Mouse (Mus musculus) urinary bladder, postnatal 4 days (tissue): ENCODE measurements around the gene Gm21974.
"Not testable (repeated sequence)": the region's sequence is repeated elsewhere in the genome, so short reads cannot be mapped to it uniquely, and the experiment has no call there.

Experiments used
- DNase-seq, 2 experiments: peaks; one replicate each; pipeline ENCODE4 v3.0.0; 2021 to 2022; ENCODE audit warnings: low spot score in 2 of 2

Gm21974 gene

GRCm38 (mm10) chr7:127915293-127915692 is 20.0 kb upstream of the Gm21974 start:
- no peak for DNase-seq

GRCm38 (mm10) chr7:127912938-127913337 is 17.7 kb upstream of the Gm21974 start:
- DNase-seq: no peak

- peak; percentile 84 to 87 for DNase-seq
These were observed 17.1 kb upstream of the Gm21974 start, which contains the start of gene Kat8 for GRCm38 (mm10) chr7:127912190-127912871. TSS of gene Kat8 (plus strand) at chr7:127912516.

- no peak for DNase-seq
These were observed 13.4 kb upstream of the Gm21974 start for GRCm38 (mm10) chr7:127908656-127909055.

GRCm38 (mm10) chr7:127907939-127908338 is 12.7 kb upstream of the Gm21974 start:
- no peak for DNase-seq

- peak; percentile 77 to 83 for DNase-seq
These were observed 8.9 kb upstream of the Gm21974 start, which contains the start of gene Bckdk for GRCm38 (mm10) chr7:127903971-127904796. TSS of gene Bckdk (plus strand) at chr7:127904082.

- DNase-seq: no peak
These were observed 6.5 kb upstream of the Gm21974 start for GRCm38 (mm10) chr7:127901772-127902171.

- no peak for DNase-seq
These were observed 4.7 kb upstream of the Gm21974 start for GRCm38 (mm10) chr7:127899997-127900396.

- no peak for DNase-seq
These were observed 3.1 kb upstream of the Gm21974 start for GRCm38 (mm10) chr7:127898179-127898956.

- DNase-seq: no peak
These were observed 2.3 kb upstream of the Gm21974 start for GRCm38 (mm10) chr7:127897542-127897941.

GRCm38 (mm10) chr7:127896384-127896783 is 1.1 kb upstream of the Gm21974 start:
- no peak for DNase-seq

- not testable (repeated sequence) for DNase-seq
These were observed 637 bp upstream of the Gm21974 start for GRCm38 (mm10) chr7:127895891-127896290.

GRCm38 (mm10) chr7:127894480-127894879 is 774 bp downstream of the Gm21974 start:
- no peak for DNase-seq

- no peak for DNase-seq
These were observed 4.5 kb downstream of the Gm21974 start, which contains the start of gene Prss53 for GRCm38 (mm10) chr7:127890798-127891197. TSS of gene Prss53 (minus strand) at chr7:127890970.

GRCm38 (mm10) chr7:127888821-127889220 is 6.4 kb downstream of the Gm21974 start:
- DNase-seq: no peak

GRCm38 (mm10) chr7:127887781-127888180 is 7.5 kb downstream of the Gm21974 start:
- DNase-seq: no peak

GRCm38 (mm10) chr7:127887191-127887590 is 8.1 kb downstream of the Gm21974 start:
- no peak for DNase-seq

GRCm38 (mm10) chr7:127886551-127886950 is 8.7 kb downstream of the Gm21974 start:
- no peak for DNase-seq

- peak; percentile 69 to 76 for DNase-seq
These were observed 9.3 kb downstream of the Gm21974 start for GRCm38 (mm10) chr7:127885951-127886350.

GRCm38 (mm10) chr7:127880431-127880830 is 14.8 kb downstream of the Gm21974 start:
- DNase-seq: no peak

GRCm38 (mm10) chr7:127879301-127879700 is 16.0 kb downstream of the Gm21974 start:
- no peak for DNase-seq
